Mouse (Mus musculus): Measurements from ENCODE around the gene Efhd2.

Efhd2 gene

DNA sequence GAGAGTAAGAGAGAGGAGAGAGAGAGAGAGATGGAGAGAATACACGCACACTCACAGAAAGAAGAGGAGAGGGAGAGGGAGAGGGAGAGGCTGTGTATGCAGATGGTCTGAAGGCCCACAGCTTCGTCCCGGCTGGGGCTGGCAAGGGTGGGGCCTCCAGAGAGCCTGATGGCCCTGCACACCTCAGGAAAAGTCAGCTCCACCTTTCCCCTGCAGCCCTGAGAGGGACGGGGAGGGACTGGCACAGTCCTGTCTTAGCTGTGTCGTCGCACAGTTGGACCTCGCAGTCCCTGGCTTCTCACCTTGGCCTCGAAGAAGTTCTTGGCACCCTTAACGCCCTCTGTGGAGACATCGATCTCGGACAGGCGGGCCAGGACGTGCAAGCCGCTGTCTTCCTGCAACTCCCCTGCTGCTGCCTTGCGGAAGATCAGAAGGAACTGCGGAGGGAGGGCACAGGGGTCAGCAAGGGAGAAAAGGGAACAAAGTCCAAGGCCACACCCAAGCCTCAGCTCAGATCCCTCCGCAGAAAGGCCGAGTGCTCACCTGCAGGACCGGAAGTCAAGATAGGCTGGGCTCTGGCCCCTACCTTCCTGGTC, 14.4 kb downstream of the Efhd2 start:
- no peak for DNase-seq (ENCODE audit: low read depth, low spot score)

DNA sequence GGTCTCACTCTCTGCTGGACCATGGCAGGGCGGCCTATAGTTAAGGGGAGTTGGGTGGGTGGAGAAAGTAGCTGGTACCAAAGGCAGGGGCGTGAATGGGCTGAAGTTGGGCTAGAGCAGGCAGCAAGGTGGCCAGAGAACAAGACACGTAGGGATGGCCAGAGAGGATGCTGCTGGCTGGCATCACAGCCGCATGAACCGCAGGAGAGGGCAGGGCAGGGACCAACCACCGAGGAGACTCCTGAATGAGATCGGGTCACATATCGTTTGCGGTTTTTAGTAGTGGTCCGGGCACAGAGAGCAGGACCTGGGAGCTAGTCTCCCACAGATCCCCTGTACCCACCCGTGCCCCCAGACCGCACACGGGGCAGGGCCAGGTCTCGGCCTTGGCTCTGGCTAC, 15.4 kb downstream of the Efhd2 start:
- no peak for DNase-seq (ENCODE audit: low read depth, low spot score)

DNA sequence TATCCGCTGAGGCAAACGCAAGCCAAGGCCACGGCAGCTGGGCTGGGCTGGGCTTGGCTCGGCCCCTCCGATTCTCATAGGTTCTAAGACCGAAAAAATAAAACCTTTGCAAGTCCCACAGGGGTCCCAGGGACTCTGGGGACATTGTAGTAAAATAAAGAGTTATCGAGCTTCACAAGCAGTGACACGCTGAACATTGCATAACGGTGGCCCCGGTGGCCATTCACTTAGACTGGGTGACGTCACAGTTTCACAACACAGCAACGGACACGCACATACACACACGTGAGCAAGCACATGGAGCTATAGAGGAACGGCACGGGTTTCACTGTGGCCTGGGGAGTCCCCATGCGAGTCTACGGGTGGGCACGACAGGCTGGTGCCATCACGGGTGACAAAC, 16.2 kb downstream of the Efhd2 start:
- no peak for DNase-seq (ENCODE audit: low read depth, low spot score)

DNA sequence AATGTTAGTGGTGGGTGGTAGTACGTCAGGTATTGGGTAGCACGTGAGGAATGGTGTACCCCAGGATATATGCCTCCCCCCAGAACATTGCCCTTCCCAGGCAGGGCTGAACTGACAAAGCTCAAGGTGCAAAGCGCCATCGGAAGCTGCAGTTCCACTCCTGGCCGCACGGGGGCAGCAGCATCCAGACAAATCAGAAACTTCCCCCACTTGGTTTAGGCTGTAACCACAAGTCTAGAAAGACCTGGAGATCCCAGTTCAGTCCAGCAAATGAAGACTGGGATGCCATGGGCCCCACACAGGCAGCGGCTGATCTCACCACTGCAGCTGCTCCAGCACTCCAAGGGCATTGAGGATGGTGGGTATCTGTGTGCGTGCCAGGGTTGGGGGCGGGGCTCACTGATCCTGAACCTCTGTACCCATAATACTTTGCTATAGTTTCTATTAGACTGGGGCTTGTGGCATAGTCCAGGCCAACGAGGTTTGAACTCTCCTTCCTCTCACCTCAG, 17.2 kb downstream of the Efhd2 start:
- DNase-seq (ENCODE audit: low read depth, low spot score) = peak; percentile 66

DNA sequence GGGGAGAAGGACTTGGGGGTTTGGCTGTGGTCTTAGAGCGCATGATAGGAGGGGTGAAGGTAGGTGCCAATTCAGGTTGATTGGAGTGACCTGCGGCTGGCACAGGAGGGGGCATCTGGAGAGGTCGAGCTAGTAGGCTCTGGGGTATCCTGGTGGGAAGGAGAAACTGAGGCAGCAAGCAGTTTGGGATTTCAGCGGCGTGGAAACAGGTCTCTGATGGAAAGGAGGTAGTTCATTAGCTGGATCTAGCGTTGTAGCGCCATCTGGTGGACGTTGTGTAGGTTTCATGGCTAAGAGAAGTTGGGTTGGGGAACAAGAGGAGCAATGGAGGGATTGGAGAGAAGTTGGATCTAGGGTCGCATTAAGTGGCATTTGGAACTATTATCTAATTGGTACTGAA, 21.3 kb downstream of the Efhd2 start:
- peak; percentile 65 for DNase-seq (ENCODE audit: low read depth, low spot score)

DNA sequence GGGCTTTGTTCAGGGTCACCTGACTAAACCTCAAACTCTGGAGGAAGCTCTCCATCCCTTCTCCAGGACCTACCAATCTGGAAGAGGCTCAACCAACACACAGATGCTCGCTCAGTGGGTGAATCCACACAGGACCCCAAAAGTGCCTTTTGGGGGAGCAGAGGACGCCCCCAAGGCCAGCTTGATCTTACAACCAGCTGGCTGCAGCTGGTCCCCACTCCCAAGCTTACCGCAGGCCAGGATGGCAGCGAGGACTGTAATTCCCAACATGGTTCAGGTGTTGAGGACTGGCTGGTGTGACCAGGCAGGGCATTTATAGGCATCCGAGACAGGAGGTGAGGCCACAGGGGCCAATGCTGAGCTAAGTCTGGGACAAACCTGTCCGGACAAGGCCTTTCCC, 28.7 kb downstream of the Efhd2 start, which contains the start of gene Ctrc:
Gene Ctrc (minus strand): TSS at position 361 of the 400 bp plus-strand sequence.
- no peak for DNase-seq (ENCODE audit: low read depth, low spot score)

GRCm38 (mm10) chr4:141834536-141835095, 40.1 kb downstream of the Efhd2 start:
- DNase-seq (ENCODE audit: low read depth, low spot score) = no peak

GRCm38 (mm10) chr4:141833911-141834310, 40.8 kb downstream of the Efhd2 start:
- DNase-seq (ENCODE audit: low read depth, low spot score) = no peak

GRCm38 (mm10) chr4:141831361-141831760, 43.4 kb downstream of the Efhd2 start:
- DNase-seq (ENCODE audit: low read depth, low spot score) = no peak

DNA sequence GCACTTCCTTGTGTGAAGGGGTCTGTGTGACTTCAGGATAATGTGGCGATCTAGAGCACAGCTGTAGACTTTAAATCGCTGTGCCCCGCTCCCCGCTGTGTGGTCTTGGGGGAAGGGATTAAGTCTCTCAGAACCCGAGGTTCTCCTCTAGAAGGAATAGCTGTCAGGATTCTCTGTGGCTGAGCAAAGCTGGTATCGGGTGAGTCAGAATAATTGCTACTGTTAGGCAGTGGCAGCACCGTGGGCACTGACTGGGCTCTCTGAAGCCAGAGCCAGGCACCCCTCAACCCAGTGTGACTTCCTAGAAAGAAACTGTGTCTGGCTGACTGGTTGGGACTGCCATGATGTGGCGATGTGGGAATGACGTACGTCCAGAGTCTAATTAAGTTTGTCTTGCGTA, 44.3 kb downstream of the Efhd2 start:
- no peak for DNase-seq (ENCODE audit: low read depth, low spot score)

- DNase-seq (ENCODE audit: low read depth, low spot score) = no peak
Measured at GRCm38 (mm10) chr4:141828177-141828576, 46.5 kb downstream of the Efhd2 start.

- no peak for DNase-seq (ENCODE audit: low read depth, low spot score)
Measured at GRCm38 (mm10) chr4:141827401-141827800, 47.3 kb downstream of the Efhd2 start.

DNA sequence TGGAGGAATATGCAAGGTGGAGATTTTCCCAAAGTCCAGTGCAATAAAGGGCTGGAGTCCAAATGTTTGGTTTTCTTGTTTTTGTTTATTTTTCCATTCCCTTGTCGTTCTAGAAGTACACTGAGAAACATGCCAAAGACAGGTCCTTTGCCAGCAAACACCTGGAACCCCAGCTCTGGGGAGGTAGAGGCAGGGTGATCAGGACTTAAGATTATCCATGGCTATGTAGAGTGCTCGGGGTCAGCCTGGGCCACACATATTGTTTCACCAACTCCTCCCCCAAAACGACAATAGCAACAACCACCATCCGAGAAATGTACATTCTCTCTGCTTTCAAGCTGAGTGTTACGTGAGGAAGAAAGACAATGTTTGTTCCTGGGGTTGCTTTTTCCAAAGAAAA, 48.7 kb downstream of the Efhd2 start, which contains the start of gene Cela2a:
Gene Cela2a (minus strand): TSS at position 101 of the 400 bp plus-strand sequence.
- no peak for DNase-seq (ENCODE audit: low read depth, low spot score)

- DNase-seq (ENCODE audit: low read depth, low spot score) = no peak
Measured at GRCm38 (mm10) chr4:141822979-141823378, 51.7 kb downstream of the Efhd2 start.

DNA sequence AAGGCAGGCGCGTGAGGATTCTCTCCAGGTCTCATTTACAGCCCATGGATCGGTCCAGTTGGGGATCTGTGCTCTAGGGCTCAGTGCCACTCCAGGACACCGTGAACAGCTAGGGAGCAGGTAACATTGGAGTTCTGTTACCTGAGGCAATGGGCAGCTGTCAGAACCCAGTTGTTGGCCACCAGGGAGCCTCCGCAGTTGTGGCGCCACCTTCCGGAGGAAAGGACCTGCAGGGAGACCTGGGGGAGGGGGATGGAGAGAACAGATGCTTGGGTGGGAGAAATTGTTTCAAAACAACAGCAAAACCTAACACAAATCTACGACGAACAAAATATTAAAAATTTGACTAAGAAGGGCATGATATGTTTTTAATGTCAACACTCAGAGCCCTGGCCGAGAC, 52.6 kb downstream of the Efhd2 start:
- no peak for DNase-seq (ENCODE audit: low read depth, low spot score)

DNA sequence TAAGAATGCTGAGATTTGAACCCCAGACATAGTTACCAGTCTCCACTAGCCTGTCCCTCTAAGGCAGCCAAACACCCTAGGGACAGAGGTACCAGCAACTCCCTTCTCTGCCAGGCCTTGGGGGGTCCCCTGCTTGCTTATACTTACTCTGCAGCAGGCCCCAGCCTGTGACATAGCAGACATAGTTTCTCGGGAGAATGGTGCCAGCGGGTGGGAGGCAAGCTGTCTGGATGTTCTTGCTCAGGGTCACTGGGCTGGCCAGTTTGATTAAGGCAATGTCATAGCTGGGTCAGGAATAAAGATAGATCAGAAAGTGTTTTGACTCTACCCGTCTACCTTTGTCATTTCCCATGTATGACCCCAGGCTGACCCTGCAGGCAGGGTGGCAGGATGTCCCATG, 53.5 kb downstream of the Efhd2 start:
- no peak for DNase-seq (ENCODE audit: low read depth, low spot score)

- no peak for DNase-seq (ENCODE audit: low read depth, low spot score)
Measured at GRCm38 (mm10) chr4:141819316-141819715, 55.4 kb downstream of the Efhd2 start.

GRCm38 (mm10) chr4:141818861-141819260, 55.9 kb downstream of the Efhd2 start:
- DNase-seq (ENCODE audit: low read depth, low spot score) = no peak

DNA sequence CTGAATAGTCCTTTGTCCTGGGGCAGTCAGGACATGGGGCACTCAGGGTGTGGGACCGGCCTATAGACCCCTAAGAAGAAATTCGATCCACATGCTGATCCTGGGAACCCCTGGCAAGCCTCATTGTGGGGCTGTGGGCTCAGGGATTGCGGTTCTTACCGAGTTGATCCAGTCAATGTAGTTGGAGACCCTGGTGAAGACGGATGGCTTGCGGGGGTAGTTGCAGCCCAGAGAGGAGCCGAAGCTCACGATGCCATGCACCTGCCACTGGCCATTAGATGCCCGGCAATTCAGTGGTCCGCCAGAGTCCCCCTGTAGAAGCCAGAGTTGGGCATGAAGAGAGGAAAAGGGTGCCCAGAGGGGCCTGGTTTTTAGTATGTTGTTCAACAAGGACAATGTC, 57.0 kb downstream of the Efhd2 start:
- no peak for DNase-seq (ENCODE audit: low read depth, low spot score)

DNA sequence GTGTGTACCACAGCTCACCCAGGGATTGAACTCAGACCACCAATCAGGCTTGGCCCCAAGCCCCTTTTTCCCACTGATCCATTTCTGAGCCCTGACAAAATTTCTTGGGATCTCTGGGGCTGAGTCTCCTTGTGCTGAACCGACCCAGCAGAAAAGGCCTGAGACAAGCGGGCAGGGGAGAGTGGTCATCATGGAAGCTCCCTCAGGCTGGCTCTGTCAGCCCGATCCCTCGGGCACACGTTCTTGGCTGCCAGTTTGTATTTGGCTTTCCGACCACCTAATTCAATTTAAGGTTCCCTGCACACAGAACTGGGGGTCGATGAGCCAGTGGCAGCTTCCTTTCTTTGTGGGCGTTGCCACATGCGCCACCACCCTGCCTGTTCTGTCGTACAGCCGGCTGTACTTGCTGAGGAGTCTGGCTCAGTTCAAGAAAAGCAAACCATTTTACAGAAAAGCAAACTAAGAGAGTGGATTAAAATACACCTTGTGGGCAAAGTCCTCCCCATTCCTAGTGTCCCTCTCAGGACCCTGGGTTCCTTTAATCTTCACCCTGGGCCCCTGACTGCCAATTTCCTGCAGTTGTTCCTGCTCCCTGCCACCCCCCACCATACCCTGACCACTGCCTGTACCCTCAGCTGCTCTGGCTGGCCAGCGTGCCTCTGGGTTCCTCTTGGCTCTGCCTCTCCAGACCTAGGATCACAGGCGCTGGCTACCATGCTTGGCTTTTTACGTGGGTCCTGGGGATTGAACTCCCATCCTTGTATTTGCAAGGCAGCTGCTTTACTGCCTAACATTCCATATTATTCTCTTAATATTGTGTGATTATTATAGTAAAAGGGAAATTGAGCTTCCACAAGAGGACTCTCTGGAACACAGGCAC, 57.7 kb downstream of the Efhd2 start:
- no peak for DNase-seq (ENCODE audit: low read depth, low spot score)

DNA sequence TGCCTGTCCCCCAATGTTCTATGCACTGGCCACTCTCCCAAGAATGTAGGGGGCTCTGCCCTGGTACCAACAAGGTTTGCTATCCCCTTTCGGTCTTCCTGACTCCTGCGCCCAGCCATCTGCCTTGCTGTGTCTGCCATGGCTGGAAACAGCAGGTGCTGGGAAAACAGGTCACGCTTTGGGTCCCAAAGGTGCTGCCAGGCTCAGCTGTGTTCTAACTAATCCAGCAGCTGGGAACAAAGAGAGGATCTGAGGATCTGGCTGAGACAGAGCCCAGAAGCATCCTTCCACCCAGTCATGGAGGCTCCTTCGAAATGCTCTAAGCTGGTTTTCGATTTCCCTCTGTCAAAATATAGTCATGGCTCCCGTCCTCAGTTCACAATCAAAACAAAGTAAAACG, 58.5 kb downstream of the Efhd2 start:
- no peak for DNase-seq (ENCODE audit: low read depth, low spot score)

- DNase-seq (ENCODE audit: low read depth, low spot score) = no peak
Measured at GRCm38 (mm10) chr4:141811375-141811774, 63.3 kb downstream of the Efhd2 start.

GRCm38 (mm10) chr4:141810975-141811374, 63.7 kb downstream of the Efhd2 start:
- DNase-seq (ENCODE audit: low read depth, low spot score) = no peak

Measured in CD4-positive helper T cell, adult 2 months (primary cell).